Mouse (Mus musculus): ENCODE results near the gene Rfx4. TPM values are rescaled to one million over a fixed set of nuclear protein-coding genes. Genes with fewer than 3 reads are reported as not detected.

Gene Rfx4
- polyA plus RNA-seq, 1 experiment from 2014 or later = 1.9 TPM

DNA sequence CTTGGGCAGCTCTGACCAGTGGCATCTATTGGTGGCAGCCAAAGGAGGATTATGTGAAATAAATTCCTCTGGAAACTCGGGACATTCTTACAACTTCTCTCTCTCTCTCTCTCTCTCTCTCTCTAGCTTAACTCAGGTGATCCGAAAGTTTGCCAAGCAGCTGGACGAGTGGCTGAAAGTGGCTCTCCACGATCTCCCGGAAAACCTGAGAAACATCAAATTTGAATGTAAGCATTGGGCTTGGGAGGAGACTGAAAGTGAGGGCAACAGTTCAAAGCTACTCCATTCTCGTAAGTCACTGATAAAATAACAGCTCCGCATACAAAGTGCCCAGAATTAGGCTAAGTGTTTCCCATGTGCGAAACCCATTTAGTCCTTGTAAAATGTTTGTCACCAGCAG lies 102.5 kb downstream of the Rfx4 start:
- H3K9me3 ChIP-seq = no peaks in the 10 kb centered on the region
- WGBS = 67% methylated on average over 8 of the region's 8 CpGs
- ATAC-seq (ENCODE audit: insufficient number of reproducible peaks, insufficient read depth, low FRiP score, low TSS enrichment) = no peak

GRCm38 (mm10) chr10:84858806-84859496 lies 103.1 kb downstream of the Rfx4 start:
- H3K4me1 ChIP-seq = peaks cover 3% of the 10 kb centered on the region
- H3K9me3 ChIP-seq = no peaks in the 10 kb centered on the region
- no peak for ATAC-seq (ENCODE audit: insufficient number of reproducible peaks, insufficient read depth, low FRiP score, low TSS enrichment)
- WGBS = 10% methylated on average over 14 of the region's 14 CpGs
- no peaks in the 10 kb centered on the region for H3K27me3 ChIP-seq
- H3K4me2 ChIP-seq (replicated peaks) = peak overlapping the region; percentile 9; the same call in 1 of the 2 replicates
- H3K27ac ChIP-seq = no peak overlapping the region
- no peak overlapping the region for H3K9ac ChIP-seq
- H3K4me3 ChIP-seq = no peak overlapping the region
- no peaks in the 10 kb centered on the region for H3K36me3 ChIP-seq

More for the DNA sequence above, 102.5 kb downstream of the Rfx4 start:
- no peaks in the 10 kb centered on the region for H3K36me3 ChIP-seq
- H3K4me3 ChIP-seq = no peak overlapping the region
- H3K27me3 ChIP-seq = no peaks in the 10 kb centered on the region
- no peak overlapping the region for H3K9ac ChIP-seq
- no peak overlapping the region for H3K27ac ChIP-seq
- peaks cover 3% of the 10 kb centered on the region for H3K4me1 ChIP-seq
- no peak overlapping the region for H3K4me2 ChIP-seq (replicated peaks)

DNA sequence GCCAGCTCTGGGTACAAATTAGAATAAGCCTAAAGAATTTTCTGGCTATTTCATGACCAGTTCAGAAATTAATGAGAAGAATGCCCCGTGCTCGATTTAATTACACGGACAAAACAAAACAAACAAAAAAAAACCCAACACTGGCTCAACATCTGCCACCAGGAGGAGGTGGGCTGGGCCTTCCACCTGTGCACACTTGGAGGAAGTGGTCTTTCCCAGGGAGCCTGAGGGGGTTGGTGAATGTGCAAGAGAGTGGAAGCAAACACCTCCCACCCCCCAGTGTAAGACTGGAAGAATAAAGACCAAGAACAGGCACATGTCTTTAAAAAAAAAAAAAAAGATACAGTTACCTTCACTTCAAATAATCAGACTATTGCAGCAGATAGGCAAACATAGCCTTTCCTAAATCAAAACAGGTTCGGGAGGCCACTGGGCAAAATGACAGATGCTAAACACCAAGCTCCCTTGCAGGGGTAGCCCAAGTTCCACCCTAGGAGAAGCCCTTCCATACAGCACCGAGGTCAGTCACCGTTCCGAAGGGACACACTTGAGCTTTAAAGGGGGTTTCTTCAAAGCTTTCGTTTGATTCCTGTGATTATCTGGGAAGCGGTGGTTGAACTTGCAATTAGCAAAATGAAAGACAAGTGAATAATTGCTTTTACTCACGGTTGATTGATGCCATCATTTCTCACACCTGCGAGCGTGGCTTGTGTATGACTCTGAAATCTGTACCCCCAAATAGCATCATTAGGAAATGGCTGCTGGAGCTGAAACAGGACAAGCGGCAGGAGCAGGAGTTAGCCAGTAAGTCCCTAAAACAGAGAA lies 103.9 kb downstream of the Rfx4 start:
- Histone ChIP-seq H3K4me3 (no peak overlapping the region), H3K9ac (no peak overlapping the region), H3K27ac (no peak overlapping the region), H3K27me3 (no peaks in the 10 kb centered on the region), H3K4me1 (peaks cover 3% of the 10 kb centered on the region), H3K36me3 (no peaks in the 10 kb centered on the region), H3K9me3 (no peaks in the 10 kb centered on the region), H3K4me2 (replicated peaks) (no peak overlapping the region)
- 30% methylated on average over 13 of the region's 13 CpGs for WGBS
- ATAC-seq (ENCODE audit: insufficient number of reproducible peaks, insufficient read depth, low FRiP score, low TSS enrichment) = no peak

GRCm38 (mm10) chr10:84863488-84863887 lies 107.6 kb downstream of the Rfx4 start:
- 91% methylated on average over 6 of the region's 6 CpGs for WGBS
- Histone ChIP-seq H3K4me3 (no peak overlapping the region), H3K36me3 (no peaks in the 10 kb centered on the region), H3K4me1 (peaks cover 3% of the 10 kb centered on the region; the same call in 1 of the 2 replicates), H3K9me3 (no peaks in the 10 kb centered on the region), H3K27me3 (no peaks in the 10 kb centered on the region), H3K9ac (no peak overlapping the region), H3K27ac (no peak overlapping the region), H3K4me2 (replicated peaks) (no peak overlapping the region)
- ATAC-seq (ENCODE audit: insufficient number of reproducible peaks, insufficient read depth, low FRiP score, low TSS enrichment) = no peak

GRCm38 (mm10) chr10:84867577-84867976 lies 111.7 kb downstream of the Rfx4 start:
- no peak for ATAC-seq (ENCODE audit: insufficient number of reproducible peaks, insufficient read depth, low FRiP score, low TSS enrichment)
- Histone ChIP-seq H3K36me3 (no peaks in the 10 kb centered on the region), H3K27ac (no peak overlapping the region), H3K9me3 (no peaks in the 10 kb centered on the region), H3K4me2 (replicated peaks) (no peak overlapping the region), H3K4me3 (no peak overlapping the region), H3K27me3 (no peaks in the 10 kb centered on the region), H3K4me1 (no peaks in the 10 kb centered on the region), H3K9ac (no peak overlapping the region)
- WGBS = 87% methylated on average over 7 of the region's 7 CpGs

- no peaks in the 10 kb centered on the region for H3K9me3 ChIP-seq
- no peak overlapping the region for H3K4me2 ChIP-seq (replicated peaks)
- no peak for ATAC-seq (ENCODE audit: insufficient number of reproducible peaks, insufficient read depth, low FRiP score, low TSS enrichment)
- H3K27ac ChIP-seq = no peak overlapping the region
- H3K4me3 ChIP-seq = no peak overlapping the region
- no peaks in the 10 kb centered on the region for H3K4me1 ChIP-seq
- H3K36me3 ChIP-seq = no peaks in the 10 kb centered on the region
- H3K9ac ChIP-seq = no peak overlapping the region
- WGBS = 54% methylated on average over 12 of the region's 12 CpGs
- no peaks in the 10 kb centered on the region for H3K27me3 ChIP-seq
Measured at GRCm38 (mm10) chr10:84871285-84871684, 115.4 kb downstream of the Rfx4 start.

DNA sequence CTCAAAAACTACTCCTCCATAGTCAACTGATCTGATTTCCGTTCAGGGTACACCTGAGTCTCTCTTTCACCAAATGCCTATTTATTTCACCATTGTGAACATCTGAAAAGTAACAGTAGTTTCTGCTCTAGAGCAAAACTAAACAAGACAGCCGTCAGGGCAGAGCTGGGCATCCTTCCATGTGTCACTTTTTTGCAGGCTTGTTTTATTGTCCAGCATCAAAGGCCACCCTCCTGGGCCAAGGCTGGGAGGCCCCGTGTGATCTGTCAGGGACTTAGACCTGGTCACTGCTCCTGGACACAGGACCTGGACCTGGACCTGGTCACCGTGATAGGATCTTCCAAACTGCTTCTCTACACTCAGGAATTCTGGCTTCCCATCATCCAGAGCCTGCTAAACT lies 116.1 kb downstream of the Rfx4 start:
- Histone ChIP-seq H3K4me2 (replicated peaks) (no peak overlapping the region), H3K4me3 (no peak overlapping the region), H3K27ac (no peak overlapping the region), H3K9me3 (no peaks in the 10 kb centered on the region), H3K27me3 (no peaks in the 10 kb centered on the region), H3K9ac (no peak overlapping the region), H3K36me3 (no peaks in the 10 kb centered on the region), H3K4me1 (no peaks in the 10 kb centered on the region)
- 87% methylated on average over 4 of the region's 4 CpGs for WGBS
- no peak for ATAC-seq (ENCODE audit: insufficient number of reproducible peaks, insufficient read depth, low FRiP score, low TSS enrichment)

- 56% methylated on average over 9 of the region's 9 CpGs for WGBS
- Histone ChIP-seq H3K36me3 (no peaks in the 10 kb centered on the region), H3K4me3 (no peak overlapping the region), H3K27ac (no peak overlapping the region), H3K9ac (no peak overlapping the region), H3K27me3 (no peaks in the 10 kb centered on the region), H3K4me1 (no peaks in the 10 kb centered on the region), H3K4me2 (replicated peaks) (no peak overlapping the region), H3K9me3 (no peaks in the 10 kb centered on the region)
- ATAC-seq (ENCODE audit: insufficient number of reproducible peaks, insufficient read depth, low FRiP score, low TSS enrichment) = no peak
Measured at GRCm38 (mm10) chr10:84879823-84880571, 124.1 kb downstream of the Rfx4 start.

DNA sequence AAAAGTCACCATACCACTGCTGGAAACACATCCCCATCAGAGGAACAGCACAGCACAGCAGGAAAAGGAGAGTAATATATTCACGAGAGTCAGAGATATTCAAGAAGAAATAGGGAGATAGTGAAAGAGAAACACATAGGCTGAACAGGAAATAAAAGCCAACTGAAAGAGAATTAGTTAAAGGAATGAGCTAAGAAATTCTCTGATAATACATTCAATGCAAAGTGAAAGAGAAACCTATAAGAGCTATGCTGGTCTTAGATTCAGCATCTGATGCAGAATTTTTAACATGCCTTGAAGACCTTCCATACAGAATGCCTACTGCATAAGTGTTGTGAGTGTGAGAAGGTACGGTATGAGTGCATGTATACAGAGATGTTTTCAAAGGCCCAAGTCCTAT lies 126.7 kb downstream of the Rfx4 start:
- H3K9me3 ChIP-seq = no peaks in the 10 kb centered on the region
- no peak for ATAC-seq (ENCODE audit: insufficient number of reproducible peaks, insufficient read depth, low FRiP score, low TSS enrichment)
- H3K27me3 ChIP-seq = no peaks in the 10 kb centered on the region
- no peak overlapping the region for H3K9ac ChIP-seq
- no peaks in the 10 kb centered on the region for H3K36me3 ChIP-seq
- no peak overlapping the region for H3K4me2 ChIP-seq (replicated peaks)
- H3K27ac ChIP-seq = no peak overlapping the region
- no peaks in the 10 kb centered on the region for H3K4me1 ChIP-seq
- WGBS = 87% methylated on average over 2 of the region's 2 CpGs
- H3K4me3 ChIP-seq = no peak overlapping the region

DNA sequence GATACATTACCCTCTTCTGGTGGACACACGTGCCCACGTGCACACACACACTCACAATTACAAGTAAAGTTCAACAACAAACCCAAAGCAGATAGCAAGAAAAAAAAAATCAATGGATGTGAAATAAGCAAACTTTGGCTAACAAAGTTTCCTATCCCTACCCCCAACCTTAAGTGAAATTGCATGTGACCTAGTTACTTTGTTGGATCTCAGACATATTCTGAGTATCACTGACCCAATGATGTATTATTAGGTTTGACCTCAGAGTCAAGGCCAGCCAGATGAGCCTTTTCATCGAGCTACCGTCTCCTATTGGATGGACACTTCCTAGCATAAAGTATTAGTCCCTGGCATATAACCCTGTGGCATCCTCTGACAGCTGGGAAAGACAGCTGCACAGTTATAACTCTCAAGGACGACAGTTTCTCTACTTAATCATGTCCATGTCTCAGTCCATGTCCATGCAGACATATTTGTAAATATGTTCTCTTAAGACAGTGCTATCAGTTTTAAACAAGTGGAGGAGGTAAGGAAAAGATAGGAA lies 129.6 kb downstream of the Rfx4 start:
- ATAC-seq (ENCODE audit: insufficient number of reproducible peaks, insufficient read depth, low FRiP score, low TSS enrichment) = no peak
- H3K9ac ChIP-seq = no peak overlapping the region
- no peak overlapping the region for H3K4me2 ChIP-seq (replicated peaks)
- no peak overlapping the region for H3K27ac ChIP-seq
- no peaks in the 10 kb centered on the region for H3K27me3 ChIP-seq
- no peaks in the 10 kb centered on the region for H3K9me3 ChIP-seq
- H3K4me3 ChIP-seq = no peak overlapping the region
- 72% methylated on average over 5 of the region's 5 CpGs for WGBS
- no peaks in the 10 kb centered on the region for H3K36me3 ChIP-seq
- 0 out of 2 replicates have a peak, but pooled peaks cover 7% of the 10 kb centered on the region for H3K4me1 ChIP-seq

DNA sequence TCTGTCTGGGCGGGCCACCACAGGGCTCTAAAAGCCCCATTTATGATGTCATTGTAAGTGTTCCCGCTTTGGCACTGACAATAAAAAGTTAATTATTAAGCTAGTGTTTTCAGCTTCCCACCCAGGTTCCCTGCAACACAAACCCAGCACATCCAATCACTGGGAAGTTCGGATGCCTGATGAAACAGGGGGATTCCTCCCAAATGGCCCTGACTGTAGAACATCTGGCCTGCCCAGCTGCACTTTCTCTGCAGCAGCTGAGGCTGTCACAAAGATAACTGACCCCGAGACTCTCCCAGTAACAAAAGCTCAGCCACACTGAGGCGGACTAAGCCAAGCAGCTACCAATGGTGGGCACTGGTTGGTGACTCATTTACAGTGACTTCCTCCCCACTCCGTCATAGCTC lies 130.4 kb downstream of the Rfx4 start:
- Histone ChIP-seq H3K4me2 (replicated peaks) (no peak overlapping the region), H3K4me1 (0 out of 2 replicates have a peak, but pooled peaks cover 7% of the 10 kb centered on the region), H3K36me3 (no peaks in the 10 kb centered on the region), H3K9me3 (no peaks in the 10 kb centered on the region), H3K4me3 (no peak overlapping the region), H3K9ac (no peak overlapping the region), H3K27me3 (no peaks in the 10 kb centered on the region), H3K27ac (no peak overlapping the region)
- WGBS = 38% methylated on average over 6 of the region's 6 CpGs
- no peak for ATAC-seq (ENCODE audit: insufficient number of reproducible peaks, insufficient read depth, low FRiP score, low TSS enrichment)
